ENCODE assay signal across 8 mouse cellular contexts in genomic region chrX:104483444-104483808, GRCm38 (mm10). TPM values are rescaled to one million over a fixed set of nuclear protein-coding genes. Genes with fewer than 3 reads are reported as not detected.
DNase-seq lines count a peak whose midpoint lies in the region; ATAC-seq and TF ChIP-seq lines count a peak whose summit lies in the region.

No protein-coding gene starts in this region.

- 27% methylated on average over 6 of the region's 6 CpGs for whole genome bisulfite sequencing in embryonic facial prominence, embryonic 14.5 days
- WGBS in intestine, embryonic 14.5 days: 23% methylated on average over 6 of the region's 6 CpGs
- WGBS in liver, embryonic 13.5 days (ENCODE audit: insufficient replicate concordance): 18% methylated on average over 6 of the region's 6 CpGs

- no peaks in the 10 kb centered on the region for H3K4me1 ChIP-seq in embryonic facial prominence, embryonic 14.5 days (ENCODE audit: control insufficient read depth, insufficient read depth, low read length)
- H3K4me1 ChIP-seq in intestine, embryonic 14.5 days (replicated peaks; ENCODE audit: control insufficient read depth, insufficient read depth, low read length): no peaks in the 10 kb centered on the region
- H3K4me1 ChIP-seq in liver, embryonic 13.5 days (replicated peaks): peaks cover 3% of the 10 kb centered on the region; the same call in 1 of the 2 replicates

- no peaks in the 10 kb centered on the region for H3K9me3 ChIP-seq in embryonic facial prominence, embryonic 14.5 days (ENCODE audit: control insufficient read depth, low read length)
- no peaks in the 10 kb centered on the region for H3K9me3 ChIP-seq in intestine, embryonic 14.5 days (ENCODE audit: control insufficient read depth, low read length)
- H3K9me3 ChIP-seq in liver, embryonic 13.5 days (replicated peaks): no peaks in the 10 kb centered on the region

- H3K4me2 ChIP-seq in embryonic facial prominence, embryonic 14.5 days (ENCODE audit: low read depth, low read length): peak overlapping the region; percentile 55
- peak overlapping the region; percentile 53 for H3K4me2 ChIP-seq in intestine, embryonic 14.5 days (ENCODE audit: low read length)
- H3K4me2 ChIP-seq in liver, embryonic 13.5 days: peak overlapping the region; percentile 70

- peaks cover 10% of the 10 kb centered on the region for H3K27me3 ChIP-seq in embryonic facial prominence, embryonic 14.5 days (replicated peaks; ENCODE audit: control insufficient read depth, insufficient read depth, low read length)
- H3K27me3 ChIP-seq in intestine, embryonic 14.5 days (replicated peaks; ENCODE audit: control insufficient read depth, insufficient read depth, low read length): 0 out of 2 replicates have a peak, but pooled peaks cover 3% of the 10 kb centered on the region
- 0 out of 2 replicates have a peak, but pooled peaks cover 3% of the 10 kb centered on the region for H3K27me3 ChIP-seq in liver, embryonic 13.5 days

- peak overlapping the region; percentile 71 for H3K9ac ChIP-seq in embryonic facial prominence, embryonic 14.5 days (ENCODE audit: low read depth, low read length)
- H3K9ac ChIP-seq in intestine, embryonic 14.5 days (ENCODE audit: low read length): peak overlapping the region; percentile 53
- peak overlapping the region; percentile 60 for H3K9ac ChIP-seq in liver, embryonic 13.5 days

- H3K36me3 ChIP-seq in embryonic facial prominence, embryonic 14.5 days (ENCODE audit: control insufficient read depth, insufficient read depth, low read length): no peaks in the 10 kb centered on the region
- no peaks in the 10 kb centered on the region for H3K36me3 ChIP-seq in intestine, embryonic 14.5 days (ENCODE audit: control insufficient read depth, insufficient read depth, low read length)
- H3K36me3 ChIP-seq in liver, embryonic 13.5 days: no peaks in the 10 kb centered on the region

- DNase-seq in layer of hippocampus, adult 2 months (ENCODE audit: low spot score in 2 of 2): no peak
- no peak for DNase-seq in layer of hippocampus, adult 9-10 months (ENCODE audit: low spot score)
- DNase-seq in Muller cell, postnatal 12 days (ENCODE audit: inconsistent ontology term): peak; percentile 38
- peak; percentile 22 for DNase-seq in embryonic facial prominence, embryonic 14.5 days (ENCODE audit: low spot score)
- DNase-seq in intestine, embryonic 14.5 days (ENCODE audit: low spot score): peak; percentile 57
- peak; percentile 0 for DNase-seq in liver, embryonic 13.5 days
- DNase-seq in right cerebral cortex, adult 18-20 months: peak; percentile 2
- no peak for DNase-seq in ovary, postnatal 14 days (ENCODE audit: low spot score)

- H3K27ac ChIP-seq in layer of hippocampus, adult 2 months: peak overlapping the region; percentile 87
- peak overlapping the region; percentile 68; the same call in 1 of the 2 replicates for H3K27ac ChIP-seq in embryonic facial prominence, embryonic 14.5 days (replicated peaks; ENCODE audit: low read depth, low read length)
- H3K27ac ChIP-seq in intestine, embryonic 14.5 days (ENCODE audit: low read depth): peak overlapping the region; percentile 27; the same call in 1 of the 2 replicates
- peak overlapping the region; percentile 63 for H3K27ac ChIP-seq in liver, embryonic 13.5 days

- ATAC-seq in embryonic facial prominence, embryonic 14.5 days (ENCODE audit: low read depth): peak; percentile 73; the same call in 1 of the 2 replicates
- ATAC-seq in intestine, embryonic 14.5 days (replicated peaks; ENCODE audit: low FRiP score, low TSS enrichment, low read depth): peak; percentile 62
- peak; percentile 71 for ATAC-seq in liver, embryonic 13.5 days (ENCODE audit: low read depth)

- TF ChIP-seq CTCF in layer of hippocampus, adult 2 months (conservative IDR thresholded peaks at IDR 0.05): no peak

- peak overlapping the region; percentile 75 for H3K4me3 ChIP-seq in layer of hippocampus, adult 2 months
- peak overlapping the region; percentile 56 for H3K4me3 ChIP-seq in embryonic facial prominence, embryonic 14.5 days (ENCODE audit: low read depth, low read length)
- peak overlapping the region; percentile 62 for H3K4me3 ChIP-seq in intestine, embryonic 14.5 days (ENCODE audit: low read depth, low read length)
- peak overlapping the region; percentile 63 for H3K4me3 ChIP-seq in liver, embryonic 13.5 days (replicated peaks)

RNA-seq across cellular contexts. Expression of gene Uprt, which starts 0.8 kb away (rescaled TPM):
- total RNA-seq in layer of hippocampus, adult 2 months (2021): 10 to 100 TPM; 15.4 to 15.7 TPM
- polyA plus RNA-seq in embryonic facial prominence, embryonic 14.5 days (2014; fragmentation: Nextera tagmentation; extraction: Ambion mirVana): 1.1 TPM in 2 replicates
- polyA plus RNA-seq in intestine, embryonic 14.5 days (2014; fragmentation: Nextera tagmentation; extraction: Ambion mirVana): 1.5 and 2.1 TPM in 2 replicates
- 0.27 and 0.36 TPM in 2 replicates for polyA plus RNA-seq in liver, embryonic 13.5 days (2015; fragmentation: Nextera tagmentation; extraction: Ambion mirVana)

Comparison
In these comparisons a context has a peak if more than half of its experiments do, and no peak if none do; other contexts are left out.
1. DNase-seq: peak in Muller cell, postnatal 12 days (single experiment), embryonic facial prominence, embryonic 14.5 days (single experiment), intestine, embryonic 14.5 days (single experiment), liver, embryonic 13.5 days (single experiment) and right cerebral cortex, adult 18-20 months (single experiment); none in layer of hippocampus, adult 2 months (0 of 2), layer of hippocampus, adult 9-10 months (single experiment) and ovary, postnatal 14 days (single experiment).
2. H3K27ac ChIP-seq: peak in every context shown above with its lines; median percentile 87 in layer of hippocampus, adult 2 months; 68 in embryonic facial prominence, embryonic 14.5 days; 63 in liver, embryonic 13.5 days; 27 in intestine, embryonic 14.5 days.
3. Peak in every context shown above with its lines, with median percentiles within 50 percentile points of each other: H3K4me3 ChIP-seq, ATAC-seq, H3K4me2 ChIP-seq and H3K9ac ChIP-seq.